Mouse (Mus musculus) stomach, postnatal 0 days (tissue): ENCODE measurements around the gene Fam160b1. TPM values are rescaled to one million over a fixed set of nuclear protein-coding genes. Genes with fewer than 3 reads are reported as not detected.
A peak's percentile ranks its signal among the peaks of the same experiment; 100 is the strongest.

ENCODE experiments used
- ATAC-seq: fragments of 200-750 bp; cut with Nextera tagmentation; 2 replicates; pipeline ENCODE4 v1.8.0; 2017; ENCODE audit not compliant: low FRiP score, low TSS enrichment
- DNase-seq: peaks from one replicate; pipeline ENCODE4 v3.0.0-alpha.2; 2016; ENCODE audit warnings: low spot score
- H3K27ac ChIP-seq: fragments of 300-500 bp; sonication (generic); replicated peaks from 2 replicates; pipeline ENCODE4 v1.5.1; 2014; ENCODE audit warnings: mild to moderate bottlenecking, control low read depth
- H3K27me3 ChIP-seq: fragments of 300-500 bp; sonication (generic); 2 replicates; pipeline ENCODE4 v1.6.1; 2014; ENCODE audit warnings: low read length; ENCODE audit not compliant: control insufficient read depth, insufficient read depth
- H3K36me3 ChIP-seq: fragments of 300-500 bp; sonication (generic); 2 replicates; pipeline ENCODE4 v1.6.1; 2014; ENCODE audit warnings: low read length, mixed read lengths; ENCODE audit not compliant: control insufficient read depth, insufficient read depth
- H3K4me1 ChIP-seq: fragments of 300-500 bp; sonication (generic); replicated peaks from 2 replicates; pipeline ENCODE4 v1.6.1; 2014; ENCODE audit warnings: antibody characterized with exemption; ENCODE audit not compliant: control insufficient read depth, insufficient read depth
- H3K4me2 ChIP-seq: fragments of 300-500 bp; sonication (generic); replicated peaks from 2 replicates; pipeline ENCODE4 v1.6.1; 2014; ENCODE audit warnings: low read depth, mild to moderate bottlenecking, control low read depth, moderate library complexity
- H3K4me3 ChIP-seq: fragments of 300-500 bp; sonication (generic); 2 replicates; pipeline ENCODE4 v1.5.1; 2014; ENCODE audit warnings: low read depth, low read length, control low read depth
- H3K9ac ChIP-seq: fragments of 300-500 bp; sonication (generic); 2 replicates; pipeline ENCODE4 v1.6.1; 2014; ENCODE audit warnings: mild to moderate bottlenecking, low read length, control low read depth, mixed read lengths
- H3K9me3 ChIP-seq: fragments of 300-500 bp; sonication (generic); 2 replicates; pipeline ENCODE4 v1.6.1; 2016; ENCODE audit warnings: low read length; ENCODE audit not compliant: control insufficient read depth
- CTCF ChIP-seq: IDR thresholded peaks from 2 replicates; pipeline ENCODE4 v1.5.1; 2016; ENCODE audit warnings: antibody characterized with exemption, low read depth, mild to moderate bottlenecking, moderate library complexity
- EP300 ChIP-seq: optimal IDR thresholded peaks from 2 replicates; pipeline ENCODE3; 2016; ENCODE audit warnings: antibody characterized with exemption
- WGBS: fragments of 180-500 bp; shearing (Covaris S2); extraction: QIAGEN DNeasy Blood & Tissue Kit; methylation state at CpG from one replicate; pipeline ENCODE4 v1.1.7; 2014; 5-methylcytosine and 5-hydroxymethylcytosine counted together
- polyA plus RNA-seq: library from polyadenylated mRNA; unstranded; fragments of >200 nt; fragmentation: Nextera tagmentation; extraction: Ambion mirVana; gene quantifications from 2 replicates; pipeline ENCODE4 v1.2.1, GENCODE M21; 2015

Gene Fam160b1
- polyA plus RNA-seq, 1 experiment from 2014 or later = 7.6 TPM

- H3K4me2 ChIP-seq = no peak overlapping the region
- 37% methylated on average over 7 of the region's 7 CpGs for WGBS
- no peaks in the 10 kb centered on the region for H3K9me3 ChIP-seq
- no peaks in the 10 kb centered on the region for H3K27me3 ChIP-seq
- no peak overlapping the region for H3K4me3 ChIP-seq
- no peaks in the 10 kb centered on the region for H3K36me3 ChIP-seq
- H3K9ac ChIP-seq = no peak overlapping the region
- peak; percentile 49; the same call in 1 of the 2 replicates for ATAC-seq
- no peak for DNase-seq
- H3K4me1 ChIP-seq = no peaks in the 10 kb centered on the region
- no peak overlapping the region for H3K27ac ChIP-seq
- TF ChIP-seq EP300 (no peak), CTCF (no peak)
Measured at GRCm38 (mm10) chr19:57437042-57437441, 76.6 kb downstream of the Fam160b1 start.

Other genes with a start within 250 kb of the Fam160b1 start
- 61.8 and 62.0 TPM in 2 replicates for gene Ablim1, start 45.8 kb upstream of the Fam160b1 start, polyA plus RNA-seq
- gene Trub1, start 92.2 kb downstream of the Fam160b1 start, polyA plus RNA-seq = 12.1 and 15.1 TPM in 2 replicates